Mouse (Mus musculus) brain, adult 2 months (tissue): ENCODE data around the gene Rgs6.

Experiments used
- DNase-seq: peaks from one replicate; pipeline ENCODE4 v3.0.0; 2011; ENCODE audit warnings: low read depth, low spot score

The Rgs6 gene

DNA sequence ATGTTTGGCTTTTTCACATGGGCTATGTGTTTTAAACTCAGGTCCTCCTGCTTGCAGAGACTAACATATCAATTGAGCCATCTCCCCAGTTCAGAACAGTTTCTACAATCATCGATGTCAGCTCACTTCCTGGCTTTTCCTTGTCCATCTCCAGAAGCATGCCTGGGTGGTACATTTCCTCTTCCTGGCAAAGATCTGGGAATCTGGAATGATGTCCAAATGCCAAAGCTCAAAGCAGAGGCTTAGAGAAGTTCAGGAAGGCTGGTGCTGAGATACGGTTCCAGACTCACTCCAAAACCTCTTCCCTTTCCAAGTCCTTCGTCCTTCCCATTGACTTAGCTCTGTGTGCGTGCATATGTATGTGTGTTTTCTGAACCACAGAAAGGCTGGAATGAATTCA, 59.8 kb downstream of the Rgs6 start:
- no peak for DNase-seq

DNA sequence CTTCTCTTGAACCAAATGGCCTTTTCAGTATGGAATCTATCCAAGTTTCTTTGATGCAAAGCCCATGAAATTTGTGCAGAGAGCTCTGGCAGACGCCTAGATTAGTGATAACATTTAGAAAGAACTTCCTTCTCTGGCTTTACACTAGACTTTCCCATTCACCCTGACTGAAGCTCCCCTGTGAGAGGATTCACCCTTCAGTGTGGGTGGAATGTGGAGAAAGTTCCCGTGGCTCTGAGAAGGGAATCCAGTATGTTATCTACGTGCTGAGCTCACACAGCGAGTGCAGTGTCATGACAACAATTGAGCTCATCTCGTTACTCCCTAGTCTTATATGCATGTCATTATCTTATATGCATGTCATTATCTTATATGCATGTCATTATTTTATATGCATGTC, 61.9 kb downstream of the Rgs6 start:
- DNase-seq, result peak; percentile 58

DNA sequence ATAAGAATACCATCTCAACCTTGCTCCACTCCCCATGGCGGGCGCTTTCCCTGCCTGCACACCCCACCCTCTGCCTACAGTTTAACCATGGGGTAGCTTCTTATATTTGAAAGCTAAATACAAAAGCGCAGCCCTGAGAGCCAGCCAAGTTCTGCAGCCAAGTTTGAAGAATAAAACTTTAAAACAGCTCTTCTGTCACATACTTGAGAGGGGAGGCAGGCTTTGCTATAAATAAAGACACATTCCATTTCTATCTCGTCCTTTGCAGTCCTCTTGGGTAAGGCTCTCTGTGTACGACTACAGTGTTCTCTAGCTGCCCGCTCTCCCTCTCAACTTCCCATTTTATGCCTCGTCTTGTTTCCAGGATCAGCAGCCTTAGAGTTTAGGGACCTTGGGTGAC, 76.5 kb downstream of the Rgs6 start:
- peak; percentile 82 for DNase-seq

DNA sequence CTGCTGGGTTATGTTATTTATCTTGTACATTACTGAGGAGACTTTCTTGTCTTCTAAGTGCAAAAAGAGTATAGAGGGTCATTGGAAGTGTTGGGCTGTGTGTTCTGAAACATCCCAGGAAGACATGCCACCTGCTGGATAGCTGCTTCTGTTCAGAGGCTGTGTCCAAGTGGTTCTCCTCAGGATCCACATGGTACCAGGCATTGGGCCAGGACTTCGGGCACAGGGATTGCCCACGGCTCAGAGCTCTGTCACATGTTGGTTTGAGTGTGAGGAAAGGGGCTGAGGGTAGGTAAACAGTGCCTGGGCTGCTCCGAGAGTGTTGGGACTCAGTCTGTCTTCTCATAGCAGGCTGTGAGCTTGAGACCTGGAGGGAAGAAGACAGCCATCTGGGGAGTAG, 79.3 kb downstream of the Rgs6 start:
- peak; percentile 43 for DNase-seq

DNA sequence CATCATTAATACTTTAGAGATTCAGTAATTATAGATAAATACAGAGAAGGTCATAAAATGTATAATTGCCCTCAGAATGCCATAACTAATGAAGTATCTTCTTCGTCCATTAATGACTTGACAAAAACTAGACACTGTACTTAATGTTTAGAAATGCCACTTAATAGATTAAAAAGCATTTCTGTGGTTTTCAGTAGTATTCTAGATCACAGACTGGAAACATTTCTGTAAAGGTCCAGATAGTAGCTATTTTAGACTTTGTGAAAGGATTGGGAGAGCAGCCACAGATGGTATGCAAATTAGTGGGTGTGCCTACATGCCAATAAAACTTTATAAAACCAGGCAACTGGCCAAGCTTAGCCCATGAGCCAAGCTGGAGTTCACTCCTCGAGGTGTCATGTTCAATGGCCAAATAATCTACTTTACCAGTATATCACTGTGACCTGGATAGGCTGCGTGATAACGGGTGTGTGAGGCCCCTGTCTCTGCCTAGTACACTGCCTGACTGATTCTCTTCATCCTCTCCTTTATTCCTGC, 82.2 kb downstream of the Rgs6 start:
- DNase-seq, result peak; percentile 48

DNA sequence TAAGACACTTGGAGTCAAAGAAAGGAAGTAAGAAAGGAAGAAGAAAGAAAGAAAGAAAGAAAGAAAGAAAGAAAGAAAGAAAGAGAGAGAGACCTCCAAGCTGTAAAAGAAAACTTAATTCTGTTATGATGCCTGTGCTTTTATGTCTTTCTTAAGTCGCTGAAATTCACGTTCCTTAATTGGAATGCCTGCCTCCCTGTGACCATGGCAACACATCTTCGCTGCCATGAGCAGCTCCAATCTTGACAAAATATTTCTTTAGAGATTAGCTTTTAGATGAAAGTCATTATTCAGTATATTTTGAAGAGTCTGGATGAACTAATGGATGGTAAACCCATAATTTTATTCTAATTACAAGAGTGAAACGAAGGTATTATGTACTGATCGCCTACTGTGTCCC, 83.5 kb downstream of the Rgs6 start:
- DNase-seq, result peak; percentile 49

DNA sequence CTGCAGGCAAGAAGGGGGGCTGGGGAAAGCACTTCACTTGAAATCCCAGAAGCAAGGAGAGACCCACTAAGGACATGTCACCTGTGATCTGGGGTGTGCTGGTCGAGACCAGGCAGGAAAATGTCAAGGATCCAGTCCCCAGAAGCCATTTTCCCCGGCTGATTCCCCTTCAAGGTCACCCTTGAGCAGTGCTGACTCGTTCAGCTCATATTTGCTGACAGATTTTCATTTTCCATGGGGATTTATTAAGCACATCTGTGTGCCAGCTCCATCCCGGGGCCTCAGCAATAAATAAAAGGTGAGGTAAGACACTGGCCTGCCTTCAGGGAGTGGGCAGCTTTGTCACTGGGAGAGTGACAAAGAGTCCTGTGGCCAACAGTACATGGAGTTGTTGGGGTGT, 87.0 kb downstream of the Rgs6 start:
- DNase-seq, result no peak

DNA sequence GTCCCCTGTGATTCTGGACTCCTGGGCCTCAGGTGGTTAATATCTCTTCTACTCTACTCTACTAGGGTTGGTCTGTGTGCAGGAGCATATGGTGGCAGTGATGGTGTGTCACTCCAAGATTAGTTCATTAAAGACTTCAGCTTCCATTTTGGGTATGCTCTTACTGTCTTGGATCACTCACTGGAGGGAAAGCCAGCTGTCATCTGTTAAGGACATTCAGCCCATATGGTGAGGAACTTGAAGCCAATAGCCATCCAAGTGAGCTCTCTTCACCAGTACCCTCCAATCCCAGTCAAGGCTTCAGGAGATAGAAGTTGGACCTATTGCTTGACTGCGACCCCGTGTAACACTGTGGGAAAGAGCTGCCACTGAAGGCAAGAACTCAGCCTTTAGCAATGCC, 98.9 kb downstream of the Rgs6 start:
- peak; percentile 59 for DNase-seq

DNA sequence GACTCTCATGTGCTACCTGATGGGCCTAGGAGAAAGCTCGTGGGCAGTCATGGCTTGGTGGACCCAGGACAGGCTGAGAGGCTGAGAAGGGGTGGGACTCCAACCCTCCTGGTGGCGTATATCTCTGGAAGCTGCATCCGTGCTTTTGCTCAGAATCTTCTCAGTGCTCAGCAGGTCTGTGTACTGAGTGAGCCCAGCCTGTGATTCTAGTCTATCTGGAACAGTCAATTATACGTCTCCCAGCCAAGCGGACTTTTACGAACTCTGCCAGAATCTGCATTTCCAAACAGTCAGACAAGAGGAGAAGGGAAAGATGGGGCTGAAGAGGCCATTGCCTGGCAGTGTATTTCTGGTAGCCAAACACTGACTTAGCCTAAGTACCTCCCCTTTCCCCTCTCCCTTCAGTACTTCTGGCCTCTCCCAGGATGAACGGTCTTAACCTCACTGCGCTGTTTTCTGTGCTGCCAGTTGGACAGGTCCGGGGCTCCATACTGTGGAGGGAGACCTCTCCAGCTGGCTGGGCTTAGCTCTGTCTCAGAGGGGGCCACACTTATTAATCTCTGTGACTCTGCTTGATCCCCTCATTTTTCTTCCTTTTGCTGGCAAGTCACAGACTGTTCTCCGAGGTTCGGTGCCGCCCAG, 110.9 kb downstream of the Rgs6 start:
- peak; percentile 31 for DNase-seq

DNA sequence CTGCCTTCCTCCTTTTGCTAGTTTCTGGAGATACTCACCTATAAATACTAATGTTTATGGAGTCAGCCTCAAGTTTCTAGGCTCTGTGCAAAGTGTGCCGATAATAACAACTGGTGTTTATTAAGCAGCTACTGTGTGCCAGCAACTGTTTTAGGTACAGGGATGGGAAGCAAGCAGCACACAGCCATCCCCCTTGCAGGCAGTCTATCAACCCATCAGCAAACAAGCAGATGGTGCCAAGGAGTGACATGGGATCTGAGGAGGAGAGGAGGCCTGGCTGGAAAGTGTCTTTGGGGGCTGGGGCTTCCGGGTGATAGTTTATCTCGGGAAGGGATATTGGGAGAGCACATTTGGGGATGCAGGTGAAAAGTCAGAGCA, 111.4 kb downstream of the Rgs6 start:
- peak; percentile 30 for DNase-seq

DNA sequence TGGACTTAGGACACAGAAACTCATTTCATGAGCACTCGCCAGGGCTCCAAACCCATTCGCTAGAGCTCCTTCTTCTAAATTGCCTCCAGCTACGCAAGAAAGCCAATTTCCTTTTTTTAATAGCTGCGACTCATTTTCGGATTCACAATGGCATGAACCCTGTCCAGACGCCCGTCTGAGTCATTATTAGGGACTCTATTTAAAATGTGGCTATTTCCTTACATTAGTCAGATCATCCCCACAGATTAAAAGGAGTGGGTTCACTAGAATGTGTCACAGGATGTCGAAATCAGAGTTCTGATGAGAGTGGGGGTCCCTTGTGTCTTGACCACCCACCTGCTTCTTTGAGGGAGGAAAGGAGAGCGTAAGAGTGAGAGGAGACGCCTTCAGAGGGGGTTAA, 112.1 kb downstream of the Rgs6 start:
- DNase-seq, result no peak

DNA sequence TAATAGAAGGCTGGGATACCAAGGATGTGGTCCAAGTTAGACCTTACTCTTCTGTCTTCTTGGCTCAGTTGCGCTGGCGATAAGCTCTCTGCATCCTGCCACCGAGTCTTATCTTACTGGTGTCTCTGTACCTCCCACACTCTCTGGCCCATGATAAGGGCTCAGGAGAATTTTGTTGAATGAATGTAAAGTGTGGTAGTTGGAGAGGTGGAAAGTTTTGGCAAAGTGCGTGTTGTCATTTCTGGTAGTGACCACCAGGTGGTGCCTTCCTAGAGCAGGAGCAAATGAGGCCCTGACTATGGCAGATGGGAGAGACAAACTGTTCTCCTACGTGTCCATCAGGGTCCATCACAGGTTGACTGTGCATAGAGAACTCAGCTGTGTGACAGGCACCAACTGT, 112.7 kb downstream of the Rgs6 start:
- peak; percentile 75 for DNase-seq

DNA sequence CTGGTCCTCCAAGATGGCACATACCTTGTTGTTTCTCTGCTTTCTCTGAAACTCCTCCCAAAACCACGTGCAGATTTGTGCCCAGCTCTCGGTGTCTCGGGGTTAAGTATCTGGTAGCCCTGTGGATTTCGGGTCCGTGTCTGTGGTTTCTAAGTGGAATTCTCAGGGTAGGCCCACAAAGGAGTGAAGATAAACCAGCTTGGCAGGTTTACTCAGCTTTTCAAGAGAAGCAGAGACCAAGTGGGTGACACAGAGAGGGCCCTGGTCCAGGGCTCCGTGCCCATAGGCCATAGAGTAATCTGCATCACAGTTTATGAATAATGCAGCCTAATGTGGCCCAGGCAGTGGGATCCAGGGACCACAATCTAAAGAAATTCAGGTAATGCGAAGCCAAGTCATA, 113.3 kb downstream of the Rgs6 start:
- no peak for DNase-seq

DNA sequence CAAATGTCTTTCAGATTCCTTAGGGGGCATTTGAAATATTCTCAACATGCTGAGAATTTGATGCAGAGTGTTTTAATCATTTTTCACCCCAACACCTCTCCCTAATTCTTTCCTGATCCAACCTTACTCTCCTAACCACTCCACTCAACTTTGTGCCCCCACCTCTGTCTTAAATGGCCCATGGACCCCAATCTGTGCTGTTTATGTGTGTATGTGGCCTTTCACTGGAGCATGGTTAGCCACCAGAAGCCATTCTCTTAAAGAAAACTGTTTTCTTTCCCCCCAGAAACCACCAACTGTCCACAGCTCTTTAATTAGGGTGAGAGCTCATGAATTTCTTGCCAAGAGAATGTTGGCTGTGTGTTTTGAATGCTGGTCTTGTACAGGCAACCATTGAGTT, 122.3 kb downstream of the Rgs6 start:
- no peak for DNase-seq

DNA sequence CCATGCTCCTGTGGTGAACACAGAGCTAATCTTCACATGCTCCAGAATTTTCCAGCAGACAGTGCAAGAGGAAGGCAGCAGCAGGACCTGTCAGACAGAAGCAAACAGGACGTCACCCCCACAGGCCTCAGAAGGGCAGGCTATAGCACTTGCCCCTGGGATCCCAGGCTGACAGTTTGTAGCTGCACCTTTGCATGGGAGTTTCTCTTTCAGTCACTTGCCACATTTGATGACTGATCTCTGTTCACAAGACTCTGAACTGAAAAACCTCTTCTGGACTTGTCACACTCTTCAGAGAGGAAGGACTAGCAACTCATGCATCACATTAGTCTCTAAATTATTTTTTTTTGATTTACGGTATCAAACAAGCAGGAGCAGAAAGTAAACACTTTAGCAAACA, 126.2 kb downstream of the Rgs6 start:
- no peak for DNase-seq

DNA sequence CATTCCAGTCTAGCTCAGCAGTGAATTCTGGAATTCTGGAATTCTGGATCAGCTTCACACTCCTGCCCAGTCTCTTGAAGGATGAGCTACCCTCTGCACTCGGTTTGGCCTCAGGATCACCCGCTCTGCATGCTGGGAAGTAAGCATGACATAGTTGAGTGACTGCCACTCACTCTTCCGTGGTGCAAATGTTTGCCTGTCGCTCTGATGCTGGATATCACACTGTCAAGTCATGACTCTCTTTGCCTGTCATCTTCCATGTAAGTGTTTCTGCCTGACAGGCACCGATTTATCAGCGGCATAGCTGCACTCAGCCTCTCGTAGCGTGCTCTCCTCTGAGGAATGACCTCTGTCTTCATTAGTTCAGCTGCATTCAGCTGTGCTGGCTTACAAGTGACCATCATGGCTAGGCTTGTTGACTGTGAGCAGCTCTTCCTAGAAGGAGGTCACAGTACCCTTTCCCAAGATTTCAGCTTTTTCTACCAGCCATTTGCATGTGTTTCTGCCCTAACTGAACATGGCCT, 135.0 kb downstream of the Rgs6 start:
- DNase-seq, result no peak

DNA sequence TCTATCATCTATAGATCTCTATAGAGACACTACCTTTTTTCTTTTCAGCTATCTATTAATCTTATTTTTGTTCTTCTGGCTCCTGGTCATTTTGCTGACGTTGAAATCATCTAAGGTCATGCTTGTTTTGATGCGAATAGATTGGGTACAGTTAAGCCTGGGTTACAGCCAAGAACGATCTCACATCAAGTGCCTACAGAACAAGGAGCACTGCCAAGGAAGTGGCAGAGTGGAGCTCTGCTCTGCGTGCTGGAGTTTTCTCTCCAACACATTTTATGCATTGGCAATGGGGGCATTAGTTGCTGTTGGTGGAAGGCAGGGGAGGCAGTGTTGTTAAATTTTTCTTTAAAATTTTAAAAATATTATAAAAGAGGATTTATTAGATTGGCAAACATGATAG, 138.2 kb downstream of the Rgs6 start:
- DNase-seq, result peak; percentile 69

DNA sequence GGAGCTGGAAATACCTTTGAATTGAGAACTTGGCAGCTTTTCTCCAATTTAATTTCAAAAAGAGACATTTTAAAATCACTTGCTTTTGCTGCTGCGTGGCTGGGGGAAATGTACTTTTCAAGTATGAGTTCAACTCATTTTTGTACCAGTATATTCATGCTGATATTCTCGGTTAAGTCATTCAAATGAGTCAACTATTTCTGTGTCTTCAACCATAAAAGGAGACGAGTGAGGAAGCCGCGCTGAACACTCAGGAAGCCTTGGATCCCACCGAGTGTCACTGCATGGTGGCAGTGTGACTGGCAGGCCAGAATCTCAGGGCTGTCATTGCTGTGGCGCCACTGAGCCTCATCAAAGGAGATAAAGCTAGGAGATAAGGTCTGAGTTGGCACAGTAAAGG, 143.5 kb downstream of the Rgs6 start:
- DNase-seq, result peak; percentile 33

DNA sequence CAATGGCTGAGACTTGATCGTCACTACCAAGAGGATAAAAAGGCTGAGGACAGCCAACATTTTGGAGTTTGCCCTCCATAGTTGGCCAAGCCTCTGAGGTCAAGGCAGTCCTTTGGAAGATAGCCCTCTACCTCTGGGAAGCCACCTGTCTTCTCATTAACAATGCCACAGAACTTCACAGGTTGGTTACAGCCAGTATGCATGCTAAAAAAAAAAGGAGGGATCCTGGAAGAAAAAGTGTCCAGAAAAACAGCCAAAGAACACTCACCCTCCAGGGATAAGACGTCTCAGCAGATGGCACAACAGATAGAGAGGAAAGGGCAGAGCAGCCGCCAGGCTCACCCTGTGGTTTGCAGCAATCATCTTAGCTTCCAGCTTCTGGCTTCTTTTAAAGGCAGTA, 154.9 kb downstream of the Rgs6 start:
- peak; percentile 13 for DNase-seq

DNA sequence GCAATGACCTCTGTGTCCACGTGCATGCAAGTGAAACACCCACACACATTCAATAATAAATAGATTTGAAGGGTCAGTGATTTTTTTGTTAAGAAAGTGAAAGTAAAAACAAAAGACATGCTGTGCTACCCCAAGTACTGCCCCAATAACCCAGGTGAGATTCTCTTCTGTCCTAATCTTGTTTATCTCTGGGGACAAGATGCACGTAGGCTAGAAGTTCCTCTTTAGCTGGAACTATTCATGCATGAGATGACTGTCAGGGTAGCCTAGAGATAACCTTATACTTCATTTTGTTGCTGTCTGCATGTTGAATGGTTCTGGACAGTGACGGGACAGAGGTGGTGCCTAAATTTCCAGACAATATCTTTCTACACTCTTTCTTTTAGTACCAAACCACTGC, 155.9 kb downstream of the Rgs6 start:
- DNase-seq, result no peak

DNA sequence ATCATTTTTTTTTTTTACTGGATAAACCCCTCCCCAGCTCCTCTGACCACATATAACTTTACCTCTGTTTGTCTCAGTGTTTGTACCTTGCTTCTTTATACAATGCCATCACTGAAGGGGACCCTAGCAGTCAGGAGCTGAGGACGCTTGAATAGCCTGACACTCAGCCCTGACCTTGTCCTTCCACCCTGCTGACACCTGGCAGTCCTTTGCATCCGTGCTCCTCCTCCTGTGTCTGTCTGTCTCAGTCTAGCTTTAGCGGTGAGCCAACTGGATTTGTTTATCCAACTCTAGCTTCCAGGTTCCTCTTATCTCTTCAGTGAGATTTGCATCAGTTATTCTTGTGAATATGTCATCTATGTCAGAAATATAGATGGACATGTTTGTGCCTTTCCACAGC, 156.7 kb downstream of the Rgs6 start:
- no peak for DNase-seq

DNA sequence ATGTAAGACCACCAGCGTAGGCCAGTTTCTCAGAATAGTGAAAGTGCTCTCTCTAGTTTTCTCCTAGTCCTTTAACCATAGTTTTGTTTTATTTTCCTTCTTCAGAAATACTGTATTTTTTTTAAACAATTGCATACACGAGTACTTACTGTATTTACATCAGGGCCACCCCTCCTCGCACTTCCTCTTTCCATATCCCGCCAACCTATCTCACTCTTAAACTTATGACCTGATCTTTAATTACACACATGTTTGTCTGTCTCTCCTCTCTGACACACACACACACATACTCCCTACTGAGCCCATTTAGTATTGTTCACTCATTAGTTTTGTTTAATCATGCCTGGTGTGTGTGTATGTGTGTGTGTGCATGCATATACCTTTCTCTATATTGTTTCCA, 159.0 kb downstream of the Rgs6 start:
- DNase-seq, result no peak

DNA sequence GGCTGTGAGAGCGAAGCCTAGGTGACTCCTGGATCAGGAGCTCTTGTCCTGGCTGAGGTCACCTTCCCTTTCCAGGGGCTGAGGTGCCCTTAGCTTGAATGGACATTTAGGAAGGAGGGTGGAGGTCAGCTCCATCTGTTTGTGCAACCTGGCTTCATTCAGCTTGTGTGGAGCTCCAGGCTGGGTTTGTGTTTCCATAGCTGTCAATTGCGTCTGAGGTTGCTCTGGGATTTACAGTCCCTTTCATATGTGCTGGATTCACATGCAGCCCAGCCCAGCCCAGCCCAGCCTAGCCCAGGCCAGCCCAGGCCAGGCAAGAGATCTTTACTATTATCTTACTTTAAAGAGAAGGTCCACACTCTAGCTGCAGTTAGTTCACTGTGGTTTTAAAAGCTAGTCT, 163.8 kb downstream of the Rgs6 start:
- no peak for DNase-seq

DNA sequence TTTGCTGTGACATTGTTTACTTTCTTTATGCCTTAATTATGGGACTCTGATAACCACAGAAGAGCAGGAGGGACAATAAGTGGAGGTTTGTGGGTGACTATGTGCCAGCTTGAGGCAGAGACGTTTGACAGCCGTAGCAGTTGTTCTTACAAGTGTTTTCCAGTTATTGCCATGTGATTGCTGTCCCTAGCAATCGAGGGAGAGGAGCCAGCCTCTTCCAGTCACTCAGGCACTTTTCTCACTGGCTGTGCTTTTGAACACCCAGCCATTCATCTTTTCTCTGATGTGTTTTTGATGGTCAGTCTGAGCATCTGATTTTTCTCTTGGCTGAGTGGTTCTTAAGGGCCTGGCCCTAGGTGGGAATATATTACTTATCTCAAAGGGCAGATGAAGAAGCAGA, 166.4 kb downstream of the Rgs6 start:
- peak; percentile 72 for DNase-seq
